22 mouse cellular contexts compared by ENCODE assay signal in genomic region chr7:118363587-118364233, GRCm38 (mm10).
DNase-seq lines count a peak whose midpoint lies in the region; ATAC-seq and TF ChIP-seq lines count a peak whose summit lies in the region.
"Had no signal": no experiment of that assay in that cellular context is flagged by ENCODE, and none has a peak within 500 bp of the region (broad histone marks: within the 10 kb centered on the region; RNA-seq: fewer than 3 reads in every experiment).

No protein-coding gene starts in this region.

- no peak overlapping the region for H3K4me2 ChIP-seq in kidney, embryonic 16.5 days (replicated peaks; ENCODE audit: low read depth, low read length)
- no peak overlapping the region for H3K4me2 ChIP-seq in lung, postnatal 0 days (replicated peaks; ENCODE audit: low read depth, low read length)
- H3K4me2 ChIP-seq: embryonic facial prominence, embryonic 12.5 days; forebrain, embryonic 13.5 days; limb, embryonic 12.5 days; liver, embryonic 12.5 days had no signal

- no peaks in the 10 kb centered on the region for H3K36me3 ChIP-seq in kidney, embryonic 16.5 days (ENCODE audit: insufficient read depth, low read length)
- H3K36me3 ChIP-seq in limb, embryonic 10.5 days = no peaks in the 10 kb centered on the region
- no peaks in the 10 kb centered on the region for H3K36me3 ChIP-seq in lung, postnatal 0 days (ENCODE audit: insufficient read depth, low read length)
- H3K36me3 ChIP-seq: embryonic facial prominence, embryonic 12.5 days; limb, embryonic 12.5 days; liver, embryonic 12.5 days; midbrain, embryonic 10.5 days had no signal

- DNase-seq in retina, embryonic 14.5 days (ENCODE audit: low spot score) = peak; percentile 23
- no peak for DNase-seq in retina, postnatal 1 day
- no peak for DNase-seq in limb, embryonic 10.5 days (ENCODE audit: low spot score)
- DNase-seq in embryo, embryonic 10.5 days (ENCODE audit: low spot score) = no peak
- no peak for DNase-seq in lung, postnatal 0 days (ENCODE audit: low spot score)
- no peak for DNase-seq in adrenal gland, postnatal 4 days (ENCODE audit: low spot score in 2 of 2)
- DNase-seq: adrenal gland, postnatal 25 days; cerebellum, adult 11-12 months; cerebellum, postnatal 36 days; gastrocnemius, postnatal 14 days; heart, adult 2 months; lung, adult 2 months; thymus, adult 18-20 months; thymus, postnatal 4 days had no signal

- no peak overlapping the region for H3K9ac ChIP-seq in kidney, embryonic 16.5 days (replicated peaks; ENCODE audit: low read length)
- no peak overlapping the region for H3K9ac ChIP-seq in lung, postnatal 0 days (replicated peaks; ENCODE audit: low read depth)
- H3K9ac ChIP-seq: embryonic facial prominence, embryonic 12.5 days; forebrain, embryonic 13.5 days; limb, embryonic 12.5 days; liver, embryonic 12.5 days had no signal

- TF ChIP-seq CTCF in lung, postnatal 0 days (IDR thresholded peaks at IDR 0.05) = no peak

- TF ChIP-seq EP300 in lung, postnatal 0 days (IDR thresholded peaks at IDR 0.05) = no peak

- ATAC-seq in kidney, embryonic 16.5 days (ENCODE audit: low FRiP score, low TSS enrichment) = peak; percentile 63; the same call in 1 of the 2 replicates
- ATAC-seq in lung, postnatal 0 days = no peak
- ATAC-seq: liver, embryonic 12.5 days had no signal

- H3K4me1 ChIP-seq in kidney, embryonic 16.5 days (ENCODE audit: insufficient read depth, low read length) = peaks cover 8% of the 10 kb centered on the region; the same call in 1 of the 2 replicates
- H3K4me1 ChIP-seq in limb, embryonic 10.5 days = peaks cover 48% of the 10 kb centered on the region
- no peaks in the 10 kb centered on the region for H3K4me1 ChIP-seq in lung, postnatal 0 days (ENCODE audit: insufficient read depth, low read depth, low read length)
- H3K4me1 ChIP-seq: liver, embryonic 12.5 days had no signal

- no peaks in the 10 kb centered on the region for H3K9me3 ChIP-seq in kidney, embryonic 16.5 days (ENCODE audit: low read length)
- H3K9me3 ChIP-seq in limb, embryonic 10.5 days (replicated peaks) = no peaks in the 10 kb centered on the region
- H3K9me3 ChIP-seq in lung, postnatal 0 days (ENCODE audit: low read length) = no peaks in the 10 kb centered on the region
- H3K9me3 ChIP-seq: embryonic facial prominence, embryonic 12.5 days; forebrain, embryonic 13.5 days; limb, embryonic 12.5 days; liver, embryonic 12.5 days; midbrain, embryonic 10.5 days had no signal

- H3K4me3 ChIP-seq in kidney, embryonic 16.5 days (ENCODE audit: low read length) = no peak overlapping the region
- H3K4me3 ChIP-seq in limb, embryonic 10.5 days = no peak overlapping the region
- no peak overlapping the region for H3K4me3 ChIP-seq in lung, postnatal 0 days (ENCODE audit: low read depth, low read length)
- H3K4me3 ChIP-seq: embryonic facial prominence, embryonic 12.5 days; erythroblast, embryonic 14.5 days; forebrain, embryonic 13.5 days; heart, adult 2 months; limb, embryonic 12.5 days; liver, embryonic 12.5 days; midbrain, embryonic 10.5 days had no signal

- WGBS in kidney, embryonic 16.5 days = 67% methylated on average over 6 of the region's 6 CpGs
- WGBS in limb, embryonic 10.5 days = 77% methylated on average over 6 of the region's 6 CpGs
- WGBS in lung, postnatal 0 days = 65% methylated on average over 6 of the region's 6 CpGs

- peak overlapping the region; percentile 79 for H3K27ac ChIP-seq in kidney, embryonic 16.5 days (ENCODE audit: low read length)
- peak overlapping the region; percentile 63 for H3K27ac ChIP-seq in limb, embryonic 10.5 days
- H3K27ac ChIP-seq in lung, postnatal 0 days (ENCODE audit: low read length) = no peak overlapping the region
- H3K27ac ChIP-seq: forebrain, embryonic 13.5 days; heart, adult 2 months; liver, embryonic 12.5 days; macrophage; midbrain, embryonic 10.5 days had no signal

- H3K27me3 ChIP-seq in kidney, embryonic 16.5 days (ENCODE audit: insufficient read depth, low read length) = no peaks in the 10 kb centered on the region
- no peaks in the 10 kb centered on the region for H3K27me3 ChIP-seq in limb, embryonic 10.5 days (ENCODE audit: low read depth, poor library complexity, severe bottlenecking)
- H3K27me3 ChIP-seq in lung, postnatal 0 days (replicated peaks; ENCODE audit: insufficient read depth, low read length) = no peaks in the 10 kb centered on the region
- H3K27me3 ChIP-seq: embryonic facial prominence, embryonic 12.5 days; forebrain, embryonic 13.5 days; limb, embryonic 12.5 days; liver, embryonic 12.5 days had no signal
